Mouse (Mus musculus): ENCODE measurements at regions not wholly inside any gene's neighbourhood (a gene's known extent, or its start where the extent isn't known, plus 50 kb on each side); places are given as distances from the start of the nearest gene placed in this dataset.

- Histone ChIP-seq H3K4me1 (ENCODE audit: control insufficient read depth, insufficient read depth, low read length) (no peaks in the 10 kb centered on the region), H3K27me3 (ENCODE audit: control insufficient read depth, insufficient read depth, low read length) (no peaks in the 10 kb centered on the region), H3K4me3 (replicated peaks; ENCODE audit: insufficient read depth, low read depth, low read length) (no peak overlapping the region), H3K27ac (ENCODE audit: insufficient read depth, low read length) (no peak overlapping the region)
- TF ChIP-seq POLR2A (IDR thresholded peaks at IDR 0.05; ENCODE audit: borderline replicate concordance, insufficient read depth, low read length): no peak
- no peak for TF ChIP-seq CTCF (IDR thresholded peaks at IDR 0.05; ENCODE audit: borderline replicate concordance, insufficient read depth, low read depth, low read length)
- DNase-seq: no peak
- WGBS: 90% methylated on average over 6 of the region's 6 CpGs
Observed at GRCm38 (mm10) chr1:105083551-105084103, 272.9 kb downstream of the Rnf152 start.

GRCm38 (mm10) chr1:105082823-105083550 is 273.5 kb downstream of the Rnf152 start:
- H3K4me3 ChIP-seq (replicated peaks; ENCODE audit: insufficient read depth, low read depth, low read length): no peak overlapping the region
- DNase-seq: no peak
- no peaks in the 10 kb centered on the region for H3K4me1 ChIP-seq (ENCODE audit: control insufficient read depth, insufficient read depth, low read length)
- TF ChIP-seq POLR2A (IDR thresholded peaks at IDR 0.05; ENCODE audit: borderline replicate concordance, insufficient read depth, low read length): no peak
- TF ChIP-seq CTCF (IDR thresholded peaks at IDR 0.05; ENCODE audit: borderline replicate concordance, insufficient read depth, low read depth, low read length): no peak
- H3K27me3 ChIP-seq (ENCODE audit: control insufficient read depth, insufficient read depth, low read length): no peaks in the 10 kb centered on the region
- H3K27ac ChIP-seq (ENCODE audit: insufficient read depth, low read length): no peak overlapping the region
- 86% methylated on average over 2 of the region's 2 CpGs for WGBS

GRCm38 (mm10) chr1:105081942-105082341 is 274.6 kb downstream of the Rnf152 start:
- H3K4me3 ChIP-seq (replicated peaks; ENCODE audit: insufficient read depth, low read depth, low read length): no peak overlapping the region
- WGBS: 78% methylated on average over 2 of the region's 2 CpGs
- H3K27ac ChIP-seq (ENCODE audit: insufficient read depth, low read length): no peak overlapping the region
- no peaks in the 10 kb centered on the region for H3K4me1 ChIP-seq (ENCODE audit: control insufficient read depth, insufficient read depth, low read length)
- no peak for DNase-seq
- TF ChIP-seq CTCF (IDR thresholded peaks at IDR 0.05; ENCODE audit: borderline replicate concordance, insufficient read depth, low read depth, low read length): no peak
- TF ChIP-seq POLR2A (IDR thresholded peaks at IDR 0.05; ENCODE audit: borderline replicate concordance, insufficient read depth, low read length): no peak
- no peaks in the 10 kb centered on the region for H3K27me3 ChIP-seq (ENCODE audit: control insufficient read depth, insufficient read depth, low read length)

GRCm38 (mm10) chr1:105079437-105079836 is 277.1 kb downstream of the Rnf152 start:
- DNase-seq: no peak
- Histone ChIP-seq H3K27ac (ENCODE audit: insufficient read depth, low read length) (no peak overlapping the region), H3K4me3 (replicated peaks; ENCODE audit: insufficient read depth, low read depth, low read length) (no peak overlapping the region), H3K4me1 (ENCODE audit: control insufficient read depth, insufficient read depth, low read length) (no peaks in the 10 kb centered on the region), H3K27me3 (ENCODE audit: control insufficient read depth, insufficient read depth, low read length) (no peaks in the 10 kb centered on the region)
- WGBS: 98% methylated on average over 5 of the region's 5 CpGs
- TF ChIP-seq POLR2A (IDR thresholded peaks at IDR 0.05; ENCODE audit: borderline replicate concordance, insufficient read depth, low read length): no peak
- TF ChIP-seq CTCF (IDR thresholded peaks at IDR 0.05; ENCODE audit: borderline replicate concordance, insufficient read depth, low read depth, low read length): no peak

GRCm38 (mm10) chr1:105075728-105076127 is 280.8 kb downstream of the Rnf152 start:
- Histone ChIP-seq H3K27me3 (ENCODE audit: control insufficient read depth, insufficient read depth, low read length) (no peaks in the 10 kb centered on the region), H3K4me3 (replicated peaks; ENCODE audit: insufficient read depth, low read depth, low read length) (no peak overlapping the region), H3K27ac (ENCODE audit: insufficient read depth, low read length) (no peak overlapping the region), H3K4me1 (ENCODE audit: control insufficient read depth, insufficient read depth, low read length) (no peaks in the 10 kb centered on the region)
- DNase-seq: no peak
- 97% methylated on average over 3 of the region's 3 CpGs for WGBS
- no peak for TF ChIP-seq POLR2A (IDR thresholded peaks at IDR 0.05; ENCODE audit: borderline replicate concordance, insufficient read depth, low read length)

GRCm38 (mm10) chr1:105074326-105074725 is 282.2 kb downstream of the Rnf152 start:
- Histone ChIP-seq H3K4me1 (ENCODE audit: control insufficient read depth, insufficient read depth, low read length) (no peaks in the 10 kb centered on the region), H3K27ac (ENCODE audit: insufficient read depth, low read length) (no peak overlapping the region), H3K4me3 (replicated peaks; ENCODE audit: insufficient read depth, low read depth, low read length) (no peak overlapping the region), H3K27me3 (ENCODE audit: control insufficient read depth, insufficient read depth, low read length) (no peaks in the 10 kb centered on the region)
- peak in 1 of 2 experiments; percentile 27 for DNase-seq
- TF ChIP-seq CTCF (IDR thresholded peaks at IDR 0.05; ENCODE audit: borderline replicate concordance, insufficient read depth, low read depth, low read length) (no peak), POLR2A (IDR thresholded peaks at IDR 0.05; ENCODE audit: borderline replicate concordance, insufficient read depth, low read length) (no peak)
- 63% methylated on average over 1 of the region's 1 CpGs for WGBS

GRCm38 (mm10) chr1:105070661-105071455 is 285.7 kb downstream of the Rnf152 start:
- Histone ChIP-seq H3K27me3 (ENCODE audit: control insufficient read depth, insufficient read depth, low read length) (no peaks in the 10 kb centered on the region), H3K27ac (ENCODE audit: insufficient read depth, low read length) (no peak overlapping the region), H3K4me3 (replicated peaks; ENCODE audit: insufficient read depth, low read depth, low read length) (no peak overlapping the region), H3K4me1 (ENCODE audit: control insufficient read depth, insufficient read depth, low read length) (peaks cover 6% of the 10 kb centered on the region)
- DNase-seq: no peak
- 82% methylated on average over 3 of the region's 3 CpGs for WGBS
- TF ChIP-seq CTCF (IDR thresholded peaks at IDR 0.05; ENCODE audit: borderline replicate concordance, insufficient read depth, low read depth, low read length): no peak
- TF ChIP-seq POLR2A (IDR thresholded peaks at IDR 0.05; ENCODE audit: borderline replicate concordance, insufficient read depth, low read length): no peak

All from cerebellum, adult 2 months (tissue).